15 mouse cellular contexts compared by ENCODE assay signal in the genomic region with DNA sequence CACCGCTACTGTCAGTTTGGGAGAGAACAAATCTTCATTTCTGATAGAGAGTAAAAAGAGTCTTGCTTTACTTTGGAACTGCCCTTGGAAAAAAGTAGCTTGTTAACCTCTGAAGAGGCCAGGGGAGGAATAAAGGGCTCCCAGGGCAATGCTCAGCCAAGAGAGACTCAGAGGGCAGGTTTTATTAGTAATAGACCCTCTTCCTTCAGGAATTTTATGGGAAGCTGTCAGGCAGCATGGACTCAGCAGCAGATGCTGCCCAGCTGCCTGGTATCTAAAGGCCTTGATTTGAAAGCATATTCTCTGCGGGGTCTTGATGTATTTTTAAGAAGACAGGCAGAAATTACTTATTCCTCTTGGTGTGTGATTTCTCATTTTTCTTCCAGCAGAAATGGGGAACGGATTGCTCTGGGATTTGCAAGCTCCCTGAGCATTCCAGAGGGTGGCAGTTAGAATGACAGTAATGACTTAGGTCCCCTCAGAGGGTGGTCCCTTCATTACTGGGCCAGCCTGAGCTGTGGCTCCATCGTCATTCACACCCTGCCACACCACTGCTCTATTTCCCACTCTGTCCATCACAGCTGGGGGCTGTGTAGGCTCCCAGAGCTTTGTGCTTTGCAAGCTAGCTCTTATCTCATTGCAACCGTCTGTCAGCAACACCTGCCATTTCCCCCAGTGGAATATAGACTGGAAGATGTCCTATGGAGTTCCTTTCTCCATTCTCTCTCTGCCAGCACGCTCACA. TPM values are rescaled to one million over a fixed set of nuclear protein-coding genes. Genes with fewer than 3 reads are reported as not detected.
DNase-seq lines count a peak whose midpoint lies in the region; ATAC-seq lines count a peak whose summit lies in the region.
"Had no signal": no experiment of that assay in that cellular context is flagged by ENCODE, and none has a peak within 500 bp of the region (broad histone marks: within the 10 kb centered on the region; RNA-seq: fewer than 3 reads in every experiment).

No protein-coding gene starts in this region.

- ATAC-seq in kidney, embryonic 16.5 days (ENCODE audit: low FRiP score, low TSS enrichment) = peak; percentile 85
- ATAC-seq in neural tube, embryonic 11.5 days (ENCODE audit: insufficient read depth, low FRiP score, low TSS enrichment) = peak; percentile 68

- no peak overlapping the region for H3K4me3 ChIP-seq in kidney, embryonic 16.5 days (ENCODE audit: low read length)
- no peak overlapping the region for H3K4me3 ChIP-seq in neural tube, embryonic 11.5 days (ENCODE audit: low read depth, low read length)
- H3K4me3 ChIP-seq: heart, embryonic 12.5 days; myocyte had no signal

- WGBS in kidney, embryonic 16.5 days = 30% methylated on average over 6 of the region's 6 CpGs
- WGBS in neural tube, embryonic 11.5 days = 51% methylated on average over 6 of the region's 6 CpGs

- no peak overlapping the region for H3K4me2 ChIP-seq in kidney, embryonic 16.5 days (replicated peaks; ENCODE audit: low read depth, low read length)
- H3K4me2 ChIP-seq in neural tube, embryonic 11.5 days (ENCODE audit: low read depth) = no peak overlapping the region
- H3K4me2 ChIP-seq: heart, embryonic 12.5 days had no signal

- no peaks in the 10 kb centered on the region for H3K9me3 ChIP-seq in kidney, embryonic 16.5 days (ENCODE audit: low read length)
- H3K9me3 ChIP-seq in neural tube, embryonic 11.5 days (ENCODE audit: control insufficient read depth, low read length) = no peaks in the 10 kb centered on the region
- H3K9me3 ChIP-seq: heart, embryonic 12.5 days had no signal

- H3K36me3 ChIP-seq in kidney, embryonic 16.5 days (ENCODE audit: insufficient read depth, low read length) = no peaks in the 10 kb centered on the region
- H3K36me3 ChIP-seq in neural tube, embryonic 11.5 days (ENCODE audit: control insufficient read depth, insufficient read depth, low read length) = no peaks in the 10 kb centered on the region
- H3K36me3 ChIP-seq: heart, embryonic 12.5 days had no signal

- no peak overlapping the region for H3K9ac ChIP-seq in kidney, embryonic 16.5 days (replicated peaks; ENCODE audit: low read length)
- H3K9ac ChIP-seq in neural tube, embryonic 11.5 days (ENCODE audit: low read length) = no peak overlapping the region
- H3K9ac ChIP-seq: heart, embryonic 12.5 days had no signal

- peak; percentile 3 for DNase-seq in embryo, embryonic 10.5 days (ENCODE audit: low spot score)
- DNase-seq in embryo, embryonic 10 days (ENCODE audit: low spot score) = no peak
- no peak for DNase-seq in kidney, adult 9 months
- peak; percentile 24 for DNase-seq in neural tube, embryonic 11.5 days (ENCODE audit: low spot score)
- DNase-seq in neural tube, embryonic 10.5 days (ENCODE audit: extremely low spot score, low spot score) = no peak
- DNase-seq in Muller cell, postnatal 12 days (ENCODE audit: inconsistent ontology term) = no peak
- DNase-seq in right cerebral cortex, postnatal 25 days = no peak
- DNase-seq: adrenal gland, postnatal 25 days; cerebellum, adult 9-11 months; gastrocnemius, postnatal 36 days; layer of hippocampus, postnatal 36 days; lung, adult 2 months had no signal

- H3K4me1 ChIP-seq in kidney, embryonic 16.5 days (ENCODE audit: insufficient read depth, low read length) = no peaks in the 10 kb centered on the region; the same call in none of the 2 replicates
- H3K4me1 ChIP-seq in neural tube, embryonic 11.5 days (ENCODE audit: control insufficient read depth, insufficient read depth, low read length) = no peaks in the 10 kb centered on the region
- H3K4me1 ChIP-seq: heart, embryonic 12.5 days had no signal

- no peak overlapping the region for H3K27ac ChIP-seq in kidney, embryonic 16.5 days (ENCODE audit: low read length)
- no peak overlapping the region for H3K27ac ChIP-seq in neural tube, embryonic 11.5 days (ENCODE audit: low read depth, low read length)

- H3K27me3 ChIP-seq in kidney, embryonic 16.5 days (ENCODE audit: insufficient read depth, low read length) = no peaks in the 10 kb centered on the region
- no peaks in the 10 kb centered on the region for H3K27me3 ChIP-seq in neural tube, embryonic 11.5 days (ENCODE audit: control insufficient read depth, insufficient read depth, low read length)
- H3K27me3 ChIP-seq: heart, embryonic 12.5 days had no signal

RNA-seq across cellular contexts. Expression of a gene that starts 39.7 kb away (rescaled TPM):
- 18.2 and 20.4 TPM in 2 replicates for polyA plus RNA-seq in kidney, embryonic 16.5 days (2015; fragmentation: Nextera tagmentation; extraction: Ambion mirVana)
- 5.4 and 7.4 TPM in 2 replicates for polyA plus RNA-seq in neural tube, embryonic 11.5 days (2014; fragmentation: Nextera tagmentation; extraction: Ambion mirVana)

Comparison
In these comparisons a context has a peak if more than half of its experiments do, and no peak if none do; other contexts are left out.
1. DNase-seq: peak in embryo, embryonic 10.5 days (single experiment) and neural tube, embryonic 11.5 days (single experiment); none in embryo, embryonic 10 days (single experiment), kidney, adult 9 months (single experiment), neural tube, embryonic 10.5 days (single experiment), Muller cell, postnatal 12 days (single experiment) and right cerebral cortex, postnatal 25 days (single experiment).